Mouse (Mus musculus) ovary, adult 18-20 months (tissue): ENCODE results near the gene Adh7.
A peak's percentile ranks its signal among the peaks of the same experiment; 100 is the strongest.

Experiments
- DNase-seq: peaks from one replicate; pipeline ENCODE4 v3.0.0; 2022; ENCODE audit warnings: low spot score, mixed read lengths

Gene Adh7

GRCm38 (mm10) chr3:138224363-138224954 is 6.9 kb downstream of the Adh7 start:
- no peak for DNase-seq

GRCm38 (mm10) chr3:138225331-138225730 is 7.8 kb downstream of the Adh7 start:
- no peak for DNase-seq

GRCm38 (mm10) chr3:138225853-138226252 is 8.3 kb downstream of the Adh7 start:
- DNase-seq, result peak; percentile 50

GRCm38 (mm10) chr3:138226476-138226875 is 8.9 kb downstream of the Adh7 start:
- DNase-seq, result no peak

GRCm38 (mm10) chr3:138227082-138227481 is 9.5 kb downstream of the Adh7 start:
- no peak for DNase-seq

- no peak for DNase-seq
Observed at GRCm38 (mm10) chr3:138227782-138228181, 10.2 kb downstream of the Adh7 start.

- DNase-seq, result no peak
Observed at GRCm38 (mm10) chr3:138229448-138229847, 11.9 kb downstream of the Adh7 start.

- peak; percentile 42 for DNase-seq
Observed at GRCm38 (mm10) chr3:138230266-138230665, 12.7 kb downstream of the Adh7 start.

- DNase-seq, result no peak
Observed at GRCm38 (mm10) chr3:138231531-138231930, 14.0 kb downstream of the Adh7 start.

- DNase-seq, result no peak
Observed at GRCm38 (mm10) chr3:138236546-138237163, 19.1 kb downstream of the Adh7 start.

- DNase-seq, result no peak
Observed at GRCm38 (mm10) chr3:138238046-138238445, 20.5 kb downstream of the Adh7 start.

GRCm38 (mm10) chr3:138239461-138239860 is 21.9 kb downstream of the Adh7 start:
- DNase-seq, result no peak

GRCm38 (mm10) chr3:138240411-138240810 is 22.9 kb downstream of the Adh7 start:
- DNase-seq, result no peak

GRCm38 (mm10) chr3:138240942-138241341 is 23.4 kb downstream of the Adh7 start:
- no peak for DNase-seq

GRCm38 (mm10) chr3:138241371-138241770 is 23.8 kb downstream of the Adh7 start:
- no peak for DNase-seq

GRCm38 (mm10) chr3:138242021-138242726 is 24.6 kb downstream of the Adh7 start:
- no peak for DNase-seq

- DNase-seq, result no peak
Observed at GRCm38 (mm10) chr3:138242933-138243332, 25.4 kb downstream of the Adh7 start.

- no peak for DNase-seq
Observed at GRCm38 (mm10) chr3:138244338-138244874, 26.8 kb downstream of the Adh7 start.

GRCm38 (mm10) chr3:138246511-138247020 is 29.0 kb downstream of the Adh7 start:
- DNase-seq, result no peak

- no peak for DNase-seq
Observed at GRCm38 (mm10) chr3:138247241-138247640, 29.7 kb downstream of the Adh7 start.

GRCm38 (mm10) chr3:138248011-138248410 is 30.5 kb downstream of the Adh7 start:
- DNase-seq, result no peak

- no peak for DNase-seq
Observed at GRCm38 (mm10) chr3:138248746-138249145, 31.2 kb downstream of the Adh7 start.

GRCm38 (mm10) chr3:138251156-138251555 is 33.6 kb downstream of the Adh7 start:
- DNase-seq, result no peak
